Mouse (Mus musculus): ENCODE results near the gene Rae1. TPM values are rescaled to one million over a fixed set of nuclear protein-coding genes. Genes with fewer than 3 reads are reported as not detected.

The Rae1 gene
- total RNA-seq, 2 experiments from 2014 or later, result 29.6 to 32.7 TPM

DNA sequence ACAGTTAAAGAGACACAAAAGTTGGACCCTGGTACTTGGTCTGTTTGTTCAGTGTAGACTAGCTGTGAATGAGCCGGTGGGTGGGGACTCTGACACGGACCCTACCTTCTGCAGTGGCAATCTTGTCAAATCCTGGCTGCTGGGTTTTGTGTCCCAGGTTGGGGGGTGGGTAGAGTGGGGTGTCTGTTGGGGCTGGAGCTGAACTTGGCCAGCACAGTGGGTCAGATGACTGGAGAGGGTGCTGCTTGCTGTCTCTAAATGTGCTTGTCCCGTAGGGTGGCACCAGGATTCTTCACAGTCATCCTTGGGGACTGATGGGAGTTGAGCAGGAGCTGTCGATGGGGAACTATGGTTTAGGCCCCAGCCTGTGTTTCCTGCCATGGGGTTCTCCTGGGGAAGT, 24.0 kb downstream of the Rae1 start:
- no peak for DNase-seq
- intact Hi-C loops (cut with DNase I), result loop anchor here (1.0 kb wide), 1 partner anchor 57 kb away; no protein-coding TSS in a partner anchor

DNA sequence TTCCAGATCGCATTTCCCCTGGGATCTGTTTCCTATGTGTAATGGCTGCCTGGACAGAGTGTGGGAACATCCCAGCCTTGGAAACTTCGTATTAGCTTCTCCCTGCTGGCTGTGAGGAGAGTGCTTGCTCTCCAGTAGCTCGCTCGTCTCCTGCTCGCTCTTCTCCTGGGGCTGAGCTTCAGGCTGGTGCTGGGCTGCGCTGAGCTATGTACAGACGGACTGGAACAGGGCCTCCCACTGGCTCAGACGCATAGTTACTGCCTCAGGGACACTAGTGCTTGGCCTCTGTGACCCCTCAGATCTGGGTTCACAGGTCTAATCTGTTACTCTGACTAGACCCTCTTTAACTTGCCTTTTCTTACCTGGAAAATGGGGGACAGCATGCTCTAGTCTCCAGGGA, 24.5 kb downstream of the Rae1 start:
- intact Hi-C loops (cut with DNase I), result no loop called here
- DNase-seq, result no peak

GRCm38 (mm10) chr2:173024938-173025337, 25.0 kb downstream of the Rae1 start:
- DNase-seq, result no peak
- intact Hi-C loops (cut with DNase I), result no loop called here

DNA sequence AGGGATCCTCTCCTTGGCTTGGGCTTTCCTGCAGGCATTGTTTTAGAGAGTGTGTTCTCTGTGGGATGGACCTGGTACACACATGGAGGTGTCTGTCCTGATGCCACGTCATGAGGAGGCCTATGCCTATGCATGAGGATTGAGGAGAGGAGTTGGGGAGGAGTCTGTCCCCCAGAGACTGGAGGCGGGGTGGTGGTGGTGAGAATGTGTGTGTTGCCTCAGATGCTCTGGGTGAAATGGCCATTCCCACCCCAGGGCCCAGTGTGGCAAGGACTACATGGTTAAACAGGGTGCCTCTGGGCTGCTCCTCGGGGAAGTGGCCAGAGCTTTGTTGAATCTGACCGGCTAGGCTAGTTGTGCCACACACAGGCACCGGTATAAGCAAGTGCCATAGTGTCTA, 26.4 kb downstream of the Rae1 start:
- DNase-seq, result no peak
- intact Hi-C loops (cut with DNase I), result no loop called here

DNA sequence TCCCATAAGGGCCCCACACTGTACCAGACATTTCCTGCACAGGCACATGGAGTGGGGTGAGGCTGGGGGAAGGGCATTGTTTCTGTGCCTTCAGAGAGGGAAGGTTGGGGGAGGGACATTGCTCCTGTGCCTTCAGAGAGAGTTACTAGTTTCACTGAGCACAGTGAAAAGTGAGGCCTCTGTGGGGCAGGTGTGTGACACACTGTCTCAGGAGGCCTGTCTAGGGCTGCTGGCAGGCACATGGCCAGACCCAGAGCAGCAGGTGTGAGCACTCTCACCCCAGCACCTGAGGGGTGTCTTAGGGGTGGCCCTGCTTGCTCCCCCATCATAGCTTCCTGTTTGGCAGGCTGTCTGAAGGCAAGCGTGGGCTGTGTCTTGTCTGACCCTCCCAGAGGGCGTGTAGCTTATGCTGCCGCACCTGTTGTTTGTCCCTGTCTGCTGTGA, 26.8 kb downstream of the Rae1 start:
- intact Hi-C loops (cut with DNase I), result no loop called here
- no peak for DNase-seq

GRCm38 (mm10) chr2:173027169-173027823, 27.4 kb downstream of the Rae1 start:
- intact Hi-C loops (cut with DNase I), result no loop called here
- DNase-seq, result no peak

DNA sequence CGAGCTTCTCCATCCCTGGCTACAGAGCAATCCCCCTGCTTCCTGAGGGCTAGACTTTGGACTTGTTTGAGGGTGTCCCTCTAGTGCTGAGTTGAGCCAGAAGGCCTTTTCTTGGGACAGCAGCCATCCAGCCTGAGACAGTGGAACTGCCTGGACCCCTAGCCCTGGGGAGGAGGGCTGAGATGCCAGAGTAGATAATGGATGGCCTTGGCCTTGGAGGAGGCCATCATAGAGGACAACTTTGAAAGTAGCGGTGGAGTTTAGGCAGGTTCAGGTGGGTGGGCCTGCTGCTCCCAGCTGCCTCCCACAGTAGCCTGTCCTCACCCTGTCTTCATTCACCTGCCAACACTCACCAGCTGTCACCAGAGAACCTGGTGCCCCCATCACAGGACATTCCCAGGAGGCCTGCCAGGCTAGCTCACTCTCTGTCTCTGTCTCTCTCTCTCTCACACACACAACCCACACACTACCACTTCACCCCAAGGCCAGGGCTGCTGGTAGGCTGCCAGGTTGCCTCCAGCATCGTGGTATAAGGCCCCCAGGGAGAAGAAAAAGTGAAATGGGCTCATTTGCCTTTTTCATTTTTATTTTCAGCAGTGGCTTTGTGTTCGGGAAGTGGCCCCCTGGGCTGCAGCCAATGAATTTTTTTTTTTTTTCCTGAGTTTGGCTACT, 28.0 kb downstream of the Rae1 start:
- intact Hi-C loops (cut with DNase I), result no loop called here

GRCm38 (mm10) chr2:173028508-173029031, 28.7 kb downstream of the Rae1 start:
- no peak for DNase-seq
- intact Hi-C loops (cut with DNase I), result no loop called here

More for the DNA sequence above, 28.0 kb downstream of the Rae1 start:
- DNase-seq, result no peak

DNA sequence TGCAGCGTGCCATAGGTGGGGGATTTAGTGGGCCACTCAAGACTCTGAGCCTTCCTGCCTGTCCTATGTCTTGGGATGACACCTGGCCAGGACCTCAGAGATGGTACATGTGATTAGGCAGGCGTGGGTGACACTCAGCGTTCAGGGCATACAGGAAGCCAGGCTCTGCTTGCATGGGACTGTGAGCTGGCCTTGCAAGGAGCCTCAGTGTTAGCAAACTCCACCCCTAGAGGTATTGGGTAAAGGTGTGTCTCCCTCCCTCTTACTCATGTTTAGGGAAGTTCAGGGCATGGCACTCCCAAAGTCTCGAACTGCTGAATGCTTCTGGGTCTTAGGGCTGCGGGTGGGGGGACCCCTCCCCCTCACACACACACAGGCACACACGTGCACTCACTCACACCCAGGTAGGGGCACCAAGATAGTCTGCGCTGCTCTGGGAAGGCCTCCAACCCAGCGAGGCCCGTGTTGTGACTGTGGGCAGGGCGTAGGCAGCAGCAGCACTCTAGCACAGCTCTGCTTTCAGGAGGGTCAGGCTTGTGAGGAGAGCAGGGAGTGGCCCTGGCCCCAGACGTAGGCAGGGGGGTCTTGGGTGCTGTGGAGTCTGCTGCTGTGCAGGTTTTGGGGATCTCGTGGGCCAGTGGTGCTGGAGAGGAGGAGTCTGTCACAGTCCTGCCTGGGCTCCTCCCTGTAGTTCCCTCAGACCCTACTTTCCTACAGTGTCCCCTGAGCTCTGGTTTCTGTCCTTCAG, 30.8 kb downstream of the Rae1 start:
- DNase-seq, result no peak
- intact Hi-C loops (cut with DNase I), result no loop called here

- intact Hi-C loops (cut with DNase I), result no loop called here
- no peak for DNase-seq
Measured at GRCm38 (mm10) chr2:173033531-173033930, 33.6 kb downstream of the Rae1 start.

DNA sequence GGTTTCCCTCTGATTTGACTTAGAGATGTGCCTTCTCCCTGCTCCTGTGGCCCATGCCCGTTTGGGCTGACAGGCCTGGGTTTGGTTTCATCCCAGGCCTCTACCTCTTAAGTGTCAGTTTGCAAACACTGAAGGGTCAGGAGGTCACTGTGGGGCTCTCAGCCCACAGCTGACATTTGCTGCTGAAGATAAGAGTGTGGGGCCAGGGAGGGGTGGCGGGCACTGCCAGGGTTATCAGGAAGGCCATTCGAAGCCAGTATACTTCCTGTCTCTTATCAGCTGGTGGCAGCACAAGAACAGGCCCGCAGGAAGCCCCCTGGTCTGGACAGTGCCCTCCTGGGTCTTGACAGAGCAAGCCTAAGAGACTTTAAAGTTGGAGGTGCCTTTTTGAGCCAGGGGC, 35.1 kb downstream of the Rae1 start:
- intact Hi-C loops (cut with DNase I), result no loop called here
- DNase-seq, result no peak

- no peak for DNase-seq
- intact Hi-C loops (cut with DNase I), result no loop called here
Measured at GRCm38 (mm10) chr2:173035653-173036052, 35.7 kb downstream of the Rae1 start.

DNA sequence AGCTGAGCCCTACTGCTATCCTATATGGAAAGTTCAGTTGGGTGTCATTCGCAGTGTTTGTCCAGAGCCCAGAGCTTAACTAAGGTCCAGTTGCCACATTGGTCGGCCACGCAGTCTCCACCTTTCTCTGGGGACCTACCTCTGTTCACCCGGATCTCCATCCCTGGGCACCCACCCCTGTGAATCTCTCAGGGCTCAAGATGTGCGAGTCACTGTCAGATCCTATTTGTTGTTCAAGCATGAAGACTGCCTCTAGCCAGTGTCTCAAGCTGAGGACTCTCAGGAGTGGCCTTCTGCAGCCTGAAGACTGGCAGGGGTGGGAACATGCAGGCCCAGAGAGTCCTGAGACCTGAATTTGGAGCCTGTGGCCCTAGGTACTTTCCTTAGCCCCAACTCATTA, 36.1 kb downstream of the Rae1 start:
- intact Hi-C loops (cut with DNase I), result no loop called here
- no peak for DNase-seq

GRCm38 (mm10) chr2:173036611-173037010, 36.7 kb downstream of the Rae1 start:
- intact Hi-C loops (cut with DNase I), result no loop called here
- DNase-seq, result no peak

GRCm38 (mm10) chr2:173037347-173037746, 37.4 kb downstream of the Rae1 start:
- intact Hi-C loops (cut with DNase I), result no loop called here
- no peak for DNase-seq

- intact Hi-C loops (cut with DNase I), result no loop called here
- no peak for DNase-seq
Measured at GRCm38 (mm10) chr2:173037827-173038607, 38.1 kb downstream of the Rae1 start.

DNA sequence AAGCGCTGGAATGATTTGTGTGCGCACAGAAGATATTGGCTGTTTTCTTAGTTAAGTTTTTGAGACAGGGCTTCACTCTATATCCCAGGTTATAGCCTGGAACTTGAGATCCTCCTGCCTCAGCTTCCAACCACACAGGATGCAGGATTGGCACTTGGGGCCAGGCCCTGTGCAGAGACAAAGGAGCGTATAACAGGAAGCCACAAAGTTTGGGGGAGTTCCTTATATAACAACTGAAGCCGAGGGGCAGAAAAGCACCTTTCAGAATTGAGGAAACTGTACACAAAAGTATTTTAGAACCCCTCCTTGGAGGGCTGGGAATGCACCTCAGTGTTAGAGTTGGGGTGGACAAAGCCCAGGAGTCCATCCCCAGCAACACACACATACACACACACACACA, 39.1 kb downstream of the Rae1 start:
- intact Hi-C loops (cut with DNase I), result no loop called here
- DNase-seq, result no peak

GRCm38 (mm10) chr2:173040803-173041202, 40.9 kb downstream of the Rae1 start:
- intact Hi-C loops (cut with DNase I), result loop anchor here (5.0 kb wide), 1 partner anchor 41 kb away; no protein-coding TSS in a partner anchor

GRCm38 (mm10) chr2:173041242-173041641, 41.3 kb downstream of the Rae1 start:
- no peak for DNase-seq
- intact Hi-C loops (cut with DNase I), result loop anchor here (5.0 kb wide), 1 partner anchor 41 kb away; no protein-coding TSS in a partner anchor

More at GRCm38 (mm10) chr2:173040803-173041202, 40.9 kb downstream of the Rae1 start:
- DNase-seq, result no peak

DNA sequence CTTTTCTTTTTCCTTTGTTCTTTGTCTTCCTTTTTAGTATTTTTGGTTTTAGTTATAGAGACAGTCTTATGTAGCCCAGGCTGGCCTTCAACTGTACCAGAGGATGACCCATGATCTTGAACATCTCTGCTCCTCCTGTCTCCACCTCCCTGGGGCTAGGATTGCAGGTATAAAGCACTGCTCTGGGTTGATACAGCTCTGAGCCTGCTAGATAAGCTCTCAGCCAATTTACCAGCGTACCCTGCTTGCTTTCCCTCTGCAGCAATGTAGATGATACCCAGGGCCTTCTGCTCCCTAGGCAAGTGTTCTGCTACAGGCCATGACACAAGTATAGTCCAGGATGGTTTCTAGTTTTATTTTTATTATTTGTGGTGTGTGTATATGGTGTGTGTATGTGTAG, 42.0 kb downstream of the Rae1 start:
- intact Hi-C loops (cut with DNase I), result loop anchor here (5.0 kb wide), 1 partner anchor 40 kb away; no protein-coding TSS in a partner anchor
- DNase-seq, result no peak

All from heart, postnatal 14 days (tissue).